Mouse (Mus musculus) heart, postnatal 0 days (tissue): ENCODE measurements around the gene Cfap300.

ENCODE experiments used
- CTCF ChIP-seq: IDR thresholded peaks from 2 replicates; pipeline ENCODE4 v1.5.1; 2016; ENCODE audit warnings: antibody characterized with exemption, control low read depth, low read depth
- EP300 ChIP-seq: IDR thresholded peaks from 2 replicates; pipeline ENCODE4 v1.6.1; 2016; ENCODE audit warnings: antibody characterized with exemption, low read depth

- TF ChIP-seq CTCF (no peak), EP300 (no peak)
Observed at GRCm38 (mm10) chr9:7992651-7993050, 50.0 kb downstream of the Cfap300 start.
